Mouse (Mus musculus): ENCODE results near the gene Dnajb11. TPM values are rescaled to one million over a fixed set of nuclear protein-coding genes. Genes with fewer than 3 reads are reported as not detected.

The Dnajb11 gene
- polyA plus RNA-seq, 1 experiment from 2014 or later, result 108 TPM

- Histone ChIP-seq H3K36me3 (ENCODE audit: insufficient read depth, low read length) (no peaks in the 10 kb centered on the region), H3K4me3 (replicated peaks; ENCODE audit: low read depth, low read length) (no peak overlapping the region), H3K4me1 (replicated peaks; ENCODE audit: insufficient read depth, low read length) (no peaks in the 10 kb centered on the region), H3K9ac (ENCODE audit: low read depth, low read length) (no peak overlapping the region), H3K27ac (no peak overlapping the region), H3K4me2 (ENCODE audit: low read length) (no peak overlapping the region), H3K9me3 (replicated peaks; ENCODE audit: low read length) (no peaks in the 10 kb centered on the region), H3K27me3 (ENCODE audit: insufficient read depth, low read length) (no peaks in the 10 kb centered on the region)
- ATAC-seq (replicated peaks; ENCODE audit: low FRiP score, low read depth) (no peak), DNase-seq (ENCODE audit: low spot score) (no peak)
- no peak for TF ChIP-seq CTCF (IDR thresholded peaks at IDR 0.05; ENCODE audit: low read depth)
- 72% methylated on average over 10 of the region's 10 CpGs for WGBS
Measured at GRCm38 (mm10) chr16:22899866-22900570, 42.4 kb downstream of the Dnajb11 start.

DNA sequence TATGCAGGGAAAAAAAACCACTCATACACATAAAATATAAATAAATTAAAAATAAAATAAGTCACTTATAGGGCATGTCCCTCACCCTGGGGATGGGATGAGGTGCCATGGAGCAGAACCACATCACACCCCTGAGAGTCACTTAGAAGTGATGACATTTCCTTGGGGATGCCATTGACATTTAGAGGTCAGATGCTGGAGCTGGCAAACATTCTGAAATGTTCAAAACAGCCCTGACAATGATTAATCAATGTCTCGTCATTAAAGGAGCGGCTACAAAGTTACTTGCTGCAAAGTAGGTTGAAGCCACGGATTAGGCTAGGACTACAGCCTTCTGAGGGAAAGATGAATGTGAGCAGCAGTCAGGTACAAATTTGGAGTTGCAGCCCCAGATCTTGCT lies 43.7 kb downstream of the Dnajb11 start:
- Histone ChIP-seq H3K36me3 (ENCODE audit: insufficient read depth, low read length) (no peaks in the 10 kb centered on the region), H3K4me1 (replicated peaks; ENCODE audit: insufficient read depth, low read length) (no peaks in the 10 kb centered on the region), H3K9me3 (replicated peaks; ENCODE audit: low read length) (no peaks in the 10 kb centered on the region), H3K27ac (no peak overlapping the region), H3K9ac (ENCODE audit: low read depth, low read length) (no peak overlapping the region), H3K27me3 (ENCODE audit: insufficient read depth, low read length) (no peaks in the 10 kb centered on the region), H3K4me2 (ENCODE audit: low read length) (no peak overlapping the region), H3K4me3 (replicated peaks; ENCODE audit: low read depth, low read length) (no peak overlapping the region)
- TF ChIP-seq CTCF (IDR thresholded peaks at IDR 0.05; ENCODE audit: low read depth), result no peak
- ATAC-seq (replicated peaks; ENCODE audit: low FRiP score, low read depth) (no peak), DNase-seq (ENCODE audit: low spot score) (no peak)
- 51% methylated on average over 3 of the region's 3 CpGs for WGBS

DNA sequence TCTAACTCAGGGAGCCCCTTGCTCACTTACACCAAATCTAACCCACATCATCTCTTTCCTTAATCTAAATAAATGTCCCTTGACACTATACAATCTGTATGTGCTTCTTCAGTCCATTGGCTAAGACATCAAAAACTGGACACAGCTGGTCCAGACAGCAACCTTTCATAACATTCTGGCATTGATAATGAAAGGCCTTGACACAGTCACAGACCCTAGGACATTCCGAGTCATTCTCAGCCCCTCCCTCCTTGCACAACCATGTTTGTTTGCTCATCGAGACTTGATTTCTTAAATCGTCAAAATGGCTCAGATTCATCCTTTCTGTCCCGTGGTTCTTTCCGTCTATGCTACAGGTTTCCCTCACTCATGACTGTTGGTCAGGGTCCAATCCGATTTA lies 51.6 kb downstream of the Dnajb11 start:
- Histone ChIP-seq H3K9ac (ENCODE audit: low read depth, low read length) (no peak overlapping the region), H3K9me3 (replicated peaks; ENCODE audit: low read length) (no peaks in the 10 kb centered on the region), H3K27ac (no peak overlapping the region), H3K4me1 (replicated peaks; ENCODE audit: insufficient read depth, low read length) (no peaks in the 10 kb centered on the region), H3K4me2 (ENCODE audit: low read length) (no peak overlapping the region), H3K36me3 (ENCODE audit: insufficient read depth, low read length) (no peaks in the 10 kb centered on the region), H3K27me3 (ENCODE audit: insufficient read depth, low read length) (no peaks in the 10 kb centered on the region), H3K4me3 (replicated peaks; ENCODE audit: low read depth, low read length) (no peak overlapping the region)
- 85% methylated on average over 6 of the region's 6 CpGs for WGBS
- DNase-seq (ENCODE audit: low spot score) (no peak), ATAC-seq (replicated peaks; ENCODE audit: low FRiP score, low read depth) (no peak)
- no peak for TF ChIP-seq CTCF (IDR thresholded peaks at IDR 0.05; ENCODE audit: low read depth)

DNA sequence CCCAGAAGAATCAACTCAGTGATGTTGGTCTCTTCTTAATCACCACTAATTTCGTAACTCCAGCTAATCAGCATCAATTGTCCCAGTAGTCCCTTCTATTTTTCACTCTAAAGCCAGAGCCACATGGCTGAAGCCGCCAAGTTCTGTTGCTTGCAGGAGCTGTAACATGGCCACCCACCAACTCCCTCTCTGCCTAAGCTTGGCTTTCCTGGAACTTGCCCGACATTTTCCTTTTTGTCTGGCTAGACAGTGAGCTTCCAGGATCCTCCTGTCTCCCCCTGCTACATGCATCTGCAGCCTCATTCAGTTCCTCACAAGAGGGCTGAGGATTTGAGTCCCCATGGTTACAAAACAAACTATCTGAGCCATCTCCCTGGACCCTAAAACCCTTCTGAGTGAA lies 54.3 kb downstream of the Dnajb11 start:
- no peak for TF ChIP-seq CTCF (IDR thresholded peaks at IDR 0.05; ENCODE audit: low read depth)
- no peaks in the 10 kb centered on the region for H3K9me3 ChIP-seq (replicated peaks; ENCODE audit: low read length)
- WGBS, result 85% methylated on average over 3 of the region's 3 CpGs

GRCm38 (mm10) chr16:22912886-22913285 lies 55.2 kb downstream of the Dnajb11 start:
- H3K4me2 ChIP-seq (ENCODE audit: low read length), result no peak overlapping the region
- no peaks in the 10 kb centered on the region for H3K27me3 ChIP-seq (ENCODE audit: insufficient read depth, low read length)
- H3K9me3 ChIP-seq (replicated peaks; ENCODE audit: low read length), result no peaks in the 10 kb centered on the region
- ATAC-seq (replicated peaks; ENCODE audit: low FRiP score, low read depth), result no peak
- 78% methylated on average over 6 of the region's 6 CpGs for WGBS
- no peaks in the 10 kb centered on the region for H3K36me3 ChIP-seq (ENCODE audit: insufficient read depth, low read length)
- TF ChIP-seq CTCF (IDR thresholded peaks at IDR 0.05; ENCODE audit: low read depth), result no peak
- no peak overlapping the region for H3K9ac ChIP-seq (ENCODE audit: low read depth, low read length)
- no peak overlapping the region for H3K27ac ChIP-seq
- no peak for DNase-seq (ENCODE audit: low spot score)
- H3K4me3 ChIP-seq (replicated peaks; ENCODE audit: low read depth, low read length), result no peak overlapping the region
- no peaks in the 10 kb centered on the region for H3K4me1 ChIP-seq (replicated peaks; ENCODE audit: insufficient read depth, low read length)

More for the DNA sequence above, 54.3 kb downstream of the Dnajb11 start:
- H3K4me1 ChIP-seq (replicated peaks; ENCODE audit: insufficient read depth, low read length), result no peaks in the 10 kb centered on the region
- no peak overlapping the region for H3K9ac ChIP-seq (ENCODE audit: low read depth, low read length)
- no peak overlapping the region for H3K27ac ChIP-seq
- no peaks in the 10 kb centered on the region for H3K27me3 ChIP-seq (ENCODE audit: insufficient read depth, low read length)
- H3K4me2 ChIP-seq (ENCODE audit: low read length), result no peak overlapping the region
- ATAC-seq (replicated peaks; ENCODE audit: low FRiP score, low read depth) (no peak), DNase-seq (ENCODE audit: low spot score) (no peak)
- no peaks in the 10 kb centered on the region for H3K36me3 ChIP-seq (ENCODE audit: insufficient read depth, low read length)
- H3K4me3 ChIP-seq (replicated peaks; ENCODE audit: low read depth, low read length), result no peak overlapping the region

GRCm38 (mm10) chr16:22914276-22914675 lies 56.6 kb downstream of the Dnajb11 start:
- Histone ChIP-seq H3K9me3 (replicated peaks; ENCODE audit: low read length) (no peaks in the 10 kb centered on the region), H3K36me3 (ENCODE audit: insufficient read depth, low read length) (no peaks in the 10 kb centered on the region), H3K4me2 (ENCODE audit: low read length) (no peak overlapping the region), H3K9ac (ENCODE audit: low read depth, low read length) (no peak overlapping the region), H3K27me3 (ENCODE audit: insufficient read depth, low read length) (no peaks in the 10 kb centered on the region), H3K4me3 (replicated peaks; ENCODE audit: low read depth, low read length) (no peak overlapping the region), H3K27ac (no peak overlapping the region), H3K4me1 (replicated peaks; ENCODE audit: insufficient read depth, low read length) (no peaks in the 10 kb centered on the region)
- no peak for TF ChIP-seq CTCF (IDR thresholded peaks at IDR 0.05; ENCODE audit: low read depth)
- ATAC-seq (replicated peaks; ENCODE audit: low FRiP score, low read depth) (no peak), DNase-seq (ENCODE audit: low spot score) (no peak)

- ATAC-seq (replicated peaks; ENCODE audit: low FRiP score, low read depth) (no peak), DNase-seq (ENCODE audit: low spot score) (no peak)
- H3K27me3 ChIP-seq (ENCODE audit: insufficient read depth, low read length), result no peaks in the 10 kb centered on the region
- H3K9ac ChIP-seq (ENCODE audit: low read depth, low read length), result no peak within 1 kb of the TSS
- H3K27ac ChIP-seq, result no peak within 1 kb of the TSS
- no peak within 1 kb of the TSS for H3K4me2 ChIP-seq (ENCODE audit: low read length)
- no peaks in the 10 kb centered on the region for H3K36me3 ChIP-seq (ENCODE audit: insufficient read depth, low read length)
- no peaks in the 10 kb centered on the region for H3K4me1 ChIP-seq (replicated peaks; ENCODE audit: insufficient read depth, low read length)
- no peak within 1 kb of the TSS for H3K4me3 ChIP-seq (replicated peaks; ENCODE audit: low read depth, low read length)
- no peaks in the 10 kb centered on the region for H3K9me3 ChIP-seq (replicated peaks; ENCODE audit: low read length)
- TF ChIP-seq CTCF (IDR thresholded peaks at IDR 0.05; ENCODE audit: low read depth), result no peak
- WGBS, result 89% methylated on average over 5 of the region's 5 CpGs
Measured at GRCm38 (mm10) chr16:22918034-22918433, 60.4 kb downstream of the Dnajb11 start, which contains the start of gene Fetub. Fetub (plus strand) TSS chr16:22918334.

Data from kidney, postnatal 0 days (tissue).